10 mouse cellular contexts compared by ENCODE assay signal in the genomic region with DNA sequence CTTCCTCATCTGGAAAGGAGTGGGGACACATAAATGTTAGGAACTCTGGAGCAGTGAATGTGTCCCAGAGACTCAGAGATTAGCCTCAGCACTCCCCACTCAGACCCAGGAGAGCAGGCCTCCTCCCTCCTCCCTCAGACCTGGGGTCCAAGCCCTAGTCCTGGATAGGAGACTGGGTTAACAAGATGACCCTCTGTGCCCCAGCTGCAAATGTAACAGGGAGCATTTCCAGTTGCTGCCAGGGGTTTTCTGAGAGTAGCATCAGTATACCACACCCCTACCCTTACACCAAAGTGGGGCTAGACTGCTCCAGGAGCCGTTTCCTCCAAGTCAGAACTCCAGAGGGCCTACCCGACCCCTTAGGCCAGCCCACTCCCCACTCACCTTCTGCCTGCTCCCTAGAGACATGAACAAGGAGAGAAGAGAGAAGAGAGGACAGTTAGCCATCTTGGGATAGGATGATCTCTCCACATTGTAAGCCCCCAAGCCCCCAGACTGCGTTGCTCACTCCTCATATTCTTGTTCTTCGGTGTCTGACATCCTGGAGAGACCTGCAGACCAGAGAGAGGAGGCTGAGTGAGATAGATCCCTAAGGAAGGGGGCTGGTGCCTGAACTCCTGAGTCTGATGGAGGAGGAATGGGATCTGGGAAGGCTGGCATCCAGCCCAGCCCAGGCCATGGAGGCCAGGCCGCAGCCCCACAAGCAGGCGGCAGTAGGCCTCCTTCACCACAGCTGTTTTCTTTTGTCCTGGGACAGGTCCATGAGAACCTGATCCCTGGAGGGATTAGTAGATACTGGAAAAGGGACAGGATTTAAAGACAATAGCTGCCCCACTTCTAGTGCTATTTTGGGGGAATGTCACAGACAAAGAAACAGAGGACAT. TPM values are rescaled to one million over a fixed set of nuclear protein-coding genes. Genes with fewer than 3 reads are reported as not detected.
A peak's percentile ranks its signal among the peaks of the same experiment; 100 is the strongest.
DNase-seq lines count a peak whose midpoint lies in the region; ATAC-seq lines count a peak whose summit lies in the region.
"Had no signal": no experiment of that assay in that cellular context is flagged by ENCODE, and none has a peak within 500 bp of the region (broad histone marks: within the 10 kb centered on the region; RNA-seq: fewer than 3 reads in every experiment).

No protein-coding gene starts in this region.

- no peak overlapping the region for H3K4me3 ChIP-seq in hindbrain, embryonic 10.5 days
- H3K4me3 ChIP-seq in hindbrain, embryonic 14.5 days (replicated peaks; ENCODE audit: low read length): no peak overlapping the region
- H3K4me3 ChIP-seq in neural tube, embryonic 11.5 days (ENCODE audit: low read depth, low read length): no peak overlapping the region
- no peak overlapping the region for H3K4me3 ChIP-seq in neural tube, embryonic 15.5 days (replicated peaks)
- peak overlapping the region; percentile 28 for H3K4me3 ChIP-seq in heart, embryonic 15.5 days
- no peak overlapping the region for H3K4me3 ChIP-seq in stomach, embryonic 15.5 days (replicated peaks)

- H3K36me3 ChIP-seq in hindbrain, embryonic 10.5 days: no peaks in the 10 kb centered on the region
- H3K36me3 ChIP-seq in hindbrain, embryonic 14.5 days (replicated peaks; ENCODE audit: control insufficient read depth, insufficient read depth): no peaks in the 10 kb centered on the region
- H3K36me3 ChIP-seq in neural tube, embryonic 11.5 days (ENCODE audit: control insufficient read depth, insufficient read depth, low read length): no peaks in the 10 kb centered on the region
- H3K36me3 ChIP-seq in neural tube, embryonic 15.5 days: no peaks in the 10 kb centered on the region
- peaks cover 9% of the 10 kb centered on the region; the same call in 1 of the 2 replicates for H3K36me3 ChIP-seq in heart, embryonic 15.5 days
- no peaks in the 10 kb centered on the region for H3K36me3 ChIP-seq in stomach, embryonic 15.5 days

- ATAC-seq in hindbrain, embryonic 14.5 days (ENCODE audit: low FRiP score): no peak
- ATAC-seq in neural tube, embryonic 11.5 days (ENCODE audit: insufficient read depth, low FRiP score, low TSS enrichment): no peak
- ATAC-seq in neural tube, embryonic 15.5 days (ENCODE audit: low FRiP score): no peak
- ATAC-seq in heart, embryonic 15.5 days (replicated peaks; ENCODE audit: insufficient number of reproducible peaks, insufficient read depth, low FRiP score, low read depth): peak; percentile 11; the same call in 1 of the 2 replicates
- peak; percentile 30; the same call in 1 of the 2 replicates for ATAC-seq in stomach, embryonic 15.5 days (ENCODE audit: insufficient read depth, low FRiP score, low read depth)

- no peak overlapping the region for H3K9ac ChIP-seq in hindbrain, embryonic 14.5 days
- no peak overlapping the region for H3K9ac ChIP-seq in neural tube, embryonic 11.5 days (ENCODE audit: low read length)
- no peak overlapping the region for H3K9ac ChIP-seq in neural tube, embryonic 15.5 days (replicated peaks)
- H3K9ac ChIP-seq in heart, embryonic 15.5 days: peak overlapping the region; percentile 28
- no peak overlapping the region for H3K9ac ChIP-seq in stomach, embryonic 15.5 days

- H3K4me1 ChIP-seq in hindbrain, embryonic 10.5 days (replicated peaks): peaks cover 32% of the 10 kb centered on the region
- no peaks in the 10 kb centered on the region for H3K4me1 ChIP-seq in hindbrain, embryonic 14.5 days (replicated peaks; ENCODE audit: control insufficient read depth, insufficient read depth, low read length)
- H3K4me1 ChIP-seq in neural tube, embryonic 11.5 days (ENCODE audit: control insufficient read depth, insufficient read depth, low read length): no peaks in the 10 kb centered on the region
- no peaks in the 10 kb centered on the region for H3K4me1 ChIP-seq in neural tube, embryonic 15.5 days
- H3K4me1 ChIP-seq in heart, embryonic 15.5 days (replicated peaks): peaks cover 85% of the 10 kb centered on the region
- H3K4me1 ChIP-seq in stomach, embryonic 15.5 days: peaks cover 21% of the 10 kb centered on the region

- no peak overlapping the region for H3K4me2 ChIP-seq in hindbrain, embryonic 14.5 days (replicated peaks)
- H3K4me2 ChIP-seq in neural tube, embryonic 11.5 days (ENCODE audit: low read depth): no peak overlapping the region
- no peak overlapping the region for H3K4me2 ChIP-seq in neural tube, embryonic 15.5 days
- peak overlapping the region; percentile 56 for H3K4me2 ChIP-seq in heart, embryonic 15.5 days
- peak overlapping the region; percentile 16 for H3K4me2 ChIP-seq in stomach, embryonic 15.5 days

- DNase-seq in hindbrain, embryonic 10.5 days (ENCODE audit: low spot score): no peak
- no peak for DNase-seq in hindbrain, embryonic 14.5 days (ENCODE audit: low spot score)
- DNase-seq in neural tube, embryonic 11.5 days (ENCODE audit: low spot score): peak; percentile 2
- no peak for DNase-seq in spleen, postnatal 10 days (ENCODE audit: low spot score in 2 of 2)
- DNase-seq in yolk sac, embryonic 10.5 days (ENCODE audit: low spot score): no peak
- DNase-seq: cerebellum, adult 8-10 months had no signal

- H3K27ac ChIP-seq in hindbrain, embryonic 10.5 days: 0 out of 2 replicates have a peak overlapping the region, but pooled peaks have one; percentile 1
- no peak overlapping the region for H3K27ac ChIP-seq in hindbrain, embryonic 14.5 days
- H3K27ac ChIP-seq in neural tube, embryonic 11.5 days (ENCODE audit: low read depth, low read length): no peak overlapping the region
- H3K27ac ChIP-seq in neural tube, embryonic 15.5 days (replicated peaks): no peak overlapping the region
- peak overlapping the region; percentile 88 for H3K27ac ChIP-seq in heart, embryonic 15.5 days
- peak overlapping the region; percentile 73 for H3K27ac ChIP-seq in stomach, embryonic 15.5 days

- no peaks in the 10 kb centered on the region for H3K9me3 ChIP-seq in hindbrain, embryonic 10.5 days
- no peaks in the 10 kb centered on the region for H3K9me3 ChIP-seq in hindbrain, embryonic 14.5 days (ENCODE audit: control insufficient read depth, low read length)
- H3K9me3 ChIP-seq in neural tube, embryonic 11.5 days (ENCODE audit: control insufficient read depth, low read length): no peaks in the 10 kb centered on the region
- H3K9me3 ChIP-seq in neural tube, embryonic 15.5 days (replicated peaks): no peaks in the 10 kb centered on the region
- no peaks in the 10 kb centered on the region for H3K9me3 ChIP-seq in heart, embryonic 15.5 days (replicated peaks)
- no peaks in the 10 kb centered on the region for H3K9me3 ChIP-seq in stomach, embryonic 15.5 days

- WGBS in hindbrain, embryonic 10.5 days: 65% methylated on average over 6 of the region's 6 CpGs
- 54% methylated on average over 6 of the region's 6 CpGs for WGBS in hindbrain, embryonic 14.5 days
- WGBS in neural tube, embryonic 11.5 days: 67% methylated on average over 6 of the region's 6 CpGs
- 63% methylated on average over 6 of the region's 6 CpGs for WGBS in neural tube, embryonic 15.5 days
- WGBS in heart, embryonic 15.5 days: 36% methylated on average over 6 of the region's 6 CpGs
- 38% methylated on average over 6 of the region's 6 CpGs for WGBS in stomach, embryonic 15.5 days

- peaks cover 10% of the 10 kb centered on the region; the same call in 1 of the 2 replicates for H3K27me3 ChIP-seq in hindbrain, embryonic 10.5 days (ENCODE audit: insufficient read depth, poor library complexity, severe bottlenecking)
- H3K27me3 ChIP-seq in hindbrain, embryonic 14.5 days (ENCODE audit: control insufficient read depth, insufficient read depth, low read length): no peaks in the 10 kb centered on the region
- no peaks in the 10 kb centered on the region for H3K27me3 ChIP-seq in neural tube, embryonic 11.5 days (ENCODE audit: control insufficient read depth, insufficient read depth, low read length)
- H3K27me3 ChIP-seq in neural tube, embryonic 15.5 days (replicated peaks): no peaks in the 10 kb centered on the region
- H3K27me3 ChIP-seq in heart, embryonic 15.5 days: no peaks in the 10 kb centered on the region
- H3K27me3 ChIP-seq in stomach, embryonic 15.5 days (replicated peaks): no peaks in the 10 kb centered on the region
- H3K27me3 ChIP-seq: CH12.LX had no signal

RNA-seq across cellular contexts. Expression of a gene that starts 2.1 kb away (rescaled TPM):
- polyA plus RNA-seq in hindbrain, embryonic 10.5 days (2016; fragmentation: Nextera tagmentation; extraction: Ambion mirVana): 5.7 and 6.2 TPM in 2 replicates
- 1.8 and 3.9 TPM in 2 replicates for polyA plus RNA-seq in hindbrain, embryonic 14.5 days (2014; fragmentation: Nextera tagmentation; extraction: Ambion mirVana)
- polyA plus RNA-seq in neural tube, embryonic 11.5 days (2014; fragmentation: Nextera tagmentation; extraction: Ambion mirVana): 72.7 and 93.7 TPM in 2 replicates
- 22.8 and 29.5 TPM in 2 replicates for polyA plus RNA-seq in neural tube, embryonic 15.5 days (2015; fragmentation: Nextera tagmentation; extraction: Ambion mirVana)
- 255 and 278 TPM in 2 replicates for polyA plus RNA-seq in heart, embryonic 15.5 days (2015; fragmentation: Nextera tagmentation; extraction: Ambion mirVana)
- polyA plus RNA-seq in stomach, embryonic 15.5 days (2015; fragmentation: Nextera tagmentation; extraction: Ambion mirVana): 25.5 and 33.1 TPM in 2 replicates

RNA-seq across cellular contexts. Expression of a gene that starts 10.0 kb away (rescaled TPM):
- 2.5 and 3.5 TPM in 2 replicates for polyA plus RNA-seq in hindbrain, embryonic 10.5 days (2016; fragmentation: Nextera tagmentation; extraction: Ambion mirVana)
- polyA plus RNA-seq in hindbrain, embryonic 14.5 days (2014; fragmentation: Nextera tagmentation; extraction: Ambion mirVana): 0.36 and 0.46 TPM in 2 replicates
- 2.1 and 3.5 TPM in 2 replicates for polyA plus RNA-seq in neural tube, embryonic 11.5 days (2014; fragmentation: Nextera tagmentation; extraction: Ambion mirVana)
- 1.8 and 2.4 TPM in 2 replicates for polyA plus RNA-seq in neural tube, embryonic 15.5 days (2015; fragmentation: Nextera tagmentation; extraction: Ambion mirVana)
- polyA plus RNA-seq in heart, embryonic 15.5 days (2015; fragmentation: Nextera tagmentation; extraction: Ambion mirVana): 2,753 and 3,427 TPM in 2 replicates
- 5.4 and 6.4 TPM in 2 replicates for polyA plus RNA-seq in stomach, embryonic 15.5 days (2015; fragmentation: Nextera tagmentation; extraction: Ambion mirVana)

RNA-seq across cellular contexts. Expression of a gene that starts 12.6 kb away (rescaled TPM):
- 40.8 and 45.8 TPM in 2 replicates for polyA plus RNA-seq in hindbrain, embryonic 10.5 days (2016; fragmentation: Nextera tagmentation; extraction: Ambion mirVana)
- polyA plus RNA-seq in hindbrain, embryonic 14.5 days (2014; fragmentation: Nextera tagmentation; extraction: Ambion mirVana): 50.1 and 54.7 TPM in 2 replicates
- 41.1 and 43.3 TPM in 2 replicates for polyA plus RNA-seq in neural tube, embryonic 11.5 days (2014; fragmentation: Nextera tagmentation; extraction: Ambion mirVana)
- polyA plus RNA-seq in neural tube, embryonic 15.5 days (2015; fragmentation: Nextera tagmentation; extraction: Ambion mirVana): 38.8 and 44.6 TPM in 2 replicates
- 32.5 and 43.7 TPM in 2 replicates for polyA plus RNA-seq in heart, embryonic 15.5 days (2015; fragmentation: Nextera tagmentation; extraction: Ambion mirVana)
- 51.7 and 53.6 TPM in 2 replicates for polyA plus RNA-seq in stomach, embryonic 15.5 days (2015; fragmentation: Nextera tagmentation; extraction: Ambion mirVana)

RNA-seq across cellular contexts. Expression of a gene that starts 18.2 kb away (rescaled TPM):
- 2.5 and 2.9 TPM in 2 replicates for polyA plus RNA-seq in hindbrain, embryonic 10.5 days (2016; fragmentation: Nextera tagmentation; extraction: Ambion mirVana)
- 1.0 and 1.5 TPM in 2 replicates for polyA plus RNA-seq in hindbrain, embryonic 14.5 days (2014; fragmentation: Nextera tagmentation; extraction: Ambion mirVana)
- 0.93 and 0.95 TPM in 2 replicates for polyA plus RNA-seq in neural tube, embryonic 11.5 days (2014; fragmentation: Nextera tagmentation; extraction: Ambion mirVana)
- 1.8 and 2.1 TPM in 2 replicates for polyA plus RNA-seq in neural tube, embryonic 15.5 days (2015; fragmentation: Nextera tagmentation; extraction: Ambion mirVana)
- 0.96 and 1.2 TPM in 2 replicates for polyA plus RNA-seq in heart, embryonic 15.5 days (2015; fragmentation: Nextera tagmentation; extraction: Ambion mirVana)
- 1.3 and 1.7 TPM in 2 replicates for polyA plus RNA-seq in stomach, embryonic 15.5 days (2015; fragmentation: Nextera tagmentation; extraction: Ambion mirVana)

RNA-seq across cellular contexts. Expression of a gene that starts 33.3 kb away (rescaled TPM):
- polyA plus RNA-seq in hindbrain, embryonic 10.5 days (2016; fragmentation: Nextera tagmentation; extraction: Ambion mirVana): 5.0 and 15.2 TPM in 2 replicates
- 77.0 and 90.9 TPM in 2 replicates for polyA plus RNA-seq in hindbrain, embryonic 14.5 days (2014; fragmentation: Nextera tagmentation; extraction: Ambion mirVana)
- polyA plus RNA-seq in neural tube, embryonic 11.5 days (2014; fragmentation: Nextera tagmentation; extraction: Ambion mirVana): 9.0 and 10.8 TPM in 2 replicates
- polyA plus RNA-seq in neural tube, embryonic 15.5 days (2015; fragmentation: Nextera tagmentation; extraction: Ambion mirVana): 77.0 and 94.1 TPM in 2 replicates
- 1.3 and 2.0 TPM in 2 replicates for polyA plus RNA-seq in heart, embryonic 15.5 days (2015; fragmentation: Nextera tagmentation; extraction: Ambion mirVana)
- 7.4 and 7.9 TPM in 2 replicates for polyA plus RNA-seq in stomach, embryonic 15.5 days (2015; fragmentation: Nextera tagmentation; extraction: Ambion mirVana)

Comparison
In these comparisons a context has a peak if more than half of its experiments do, and no peak if none do; other contexts are left out.
1. H3K27ac ChIP-seq: peak in hindbrain, embryonic 10.5 days (single experiment), heart, embryonic 15.5 days (single experiment) and stomach, embryonic 15.5 days (single experiment); none in hindbrain, embryonic 14.5 days (single experiment), neural tube, embryonic 11.5 days (single experiment) and neural tube, embryonic 15.5 days (single experiment).
2. ATAC-seq: peak in heart, embryonic 15.5 days (single experiment) and stomach, embryonic 15.5 days (single experiment); none in hindbrain, embryonic 14.5 days (single experiment), neural tube, embryonic 11.5 days (single experiment) and neural tube, embryonic 15.5 days (single experiment).
3. H3K4me2 ChIP-seq: peak in heart, embryonic 15.5 days (single experiment) and stomach, embryonic 15.5 days (single experiment); none in hindbrain, embryonic 14.5 days (single experiment), neural tube, embryonic 11.5 days (single experiment) and neural tube, embryonic 15.5 days (single experiment).
4. RNA of a gene that starts 10.0 kb away (polyA plus RNA-seq): 2,753 to 3,427 TPM in heart, embryonic 15.5 days; 5.4 to 6.4 TPM in stomach, embryonic 15.5 days, 2.1 to 3.5 TPM in neural tube, embryonic 11.5 days, 2.5 to 3.5 TPM in hindbrain, embryonic 10.5 days, 1.8 to 2.4 TPM in neural tube, embryonic 15.5 days and 0.36 to 0.46 TPM in hindbrain, embryonic 14.5 days; every median in the first group is over 100 times any median in the second.